Mouse (Mus musculus): ENCODE data around the gene Rhof.
A peak's percentile ranks its signal among the peaks of the same experiment; 100 is the strongest.

DNA sequence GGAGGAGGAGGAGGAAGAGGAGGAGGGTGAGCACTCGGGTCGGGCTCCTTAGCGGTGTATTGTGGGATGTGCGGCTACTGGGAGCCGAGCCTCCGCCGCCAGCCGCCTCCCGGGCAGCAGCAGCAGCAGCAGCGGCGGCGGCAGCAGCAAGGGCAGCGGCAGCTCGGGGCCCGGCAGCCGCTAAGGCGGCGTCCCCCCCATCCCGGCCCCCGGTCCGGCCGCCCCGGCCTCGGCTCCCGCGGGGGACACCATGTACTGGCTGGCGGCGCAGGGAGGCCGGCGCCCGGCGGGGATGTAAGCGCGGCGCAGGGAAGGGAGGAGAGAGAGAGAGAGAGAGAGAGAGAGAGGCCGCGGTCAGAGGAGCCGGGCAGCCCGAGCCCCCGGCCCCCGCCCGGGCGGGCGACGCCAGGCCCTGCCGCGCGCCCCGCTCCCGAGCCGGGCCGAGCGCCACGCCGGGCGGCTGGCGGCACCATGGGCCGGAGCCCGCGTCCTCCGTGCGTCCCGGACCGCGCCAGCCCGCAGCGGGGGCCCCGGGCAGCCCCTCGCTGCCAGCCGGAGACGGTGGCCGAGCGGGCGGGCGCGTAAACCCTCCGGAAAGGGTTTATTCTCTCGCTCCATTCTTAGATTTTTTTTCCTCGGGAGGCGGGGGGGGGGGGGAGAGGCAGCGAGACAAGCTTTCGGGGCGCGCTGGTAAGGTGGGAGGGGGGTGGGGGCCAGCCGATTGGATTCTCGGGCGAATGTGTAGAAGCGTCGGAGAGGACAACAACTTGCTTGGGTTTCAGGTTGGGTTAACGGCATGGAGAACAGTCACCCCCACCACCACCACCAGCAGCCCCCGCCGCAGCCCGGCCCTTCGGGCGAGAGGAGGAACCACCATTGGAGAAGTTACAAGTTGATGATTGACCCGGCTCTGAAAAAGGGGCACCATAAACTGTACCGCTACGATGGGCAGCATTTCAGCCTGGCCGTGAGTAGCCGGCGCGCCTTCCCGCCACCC lies 10.0 kb upstream of the Rhof start, which contains the start of gene Setd1b:
- peak; percentile 72 for TF ChIP-seq POLR2AphosphoS2 (IDR thresholded peaks at IDR 0.05; ENCODE audit: insufficient read length, low read depth)
- TF ChIP-seq E2F4 (IDR thresholded peaks at IDR 0.05; ENCODE audit: insufficient read depth): no peak
- peak; percentile 68 for TF ChIP-seq POLR2A (IDR thresholded peaks at IDR 0.05; ENCODE audit: insufficient read length, low read depth)
- no peak for TF ChIP-seq MYOG (IDR thresholded peaks at IDR 0.05; ENCODE audit: control insufficient read depth in 1 of 3, insufficient read depth in 1 of 3, insufficient read length in 2 of 3, low read depth in 2 of 3)
- no peak for TF ChIP-seq CEBPB (IDR thresholded peaks at IDR 0.05; ENCODE audit: insufficient read depth, poor library complexity, severe bottlenecking)
- TF ChIP-seq MAX (IDR thresholded peaks at IDR 0.05; ENCODE audit: low read depth): no peak
- no peak for TF ChIP-seq TCF3 (IDR thresholded peaks at IDR 0.05; ENCODE audit: insufficient read length, low read depth)
- no peak for TF ChIP-seq TCF12 (IDR thresholded peaks at IDR 0.05; ENCODE audit: insufficient read depth, poor library complexity, severe bottlenecking)

Data from myocyte (in vitro differentiated cells).